Mouse (Mus musculus) MEL (cell line): Measurements from ENCODE around the gene Gm19668. TPM values are rescaled to one million over a fixed set of nuclear protein-coding genes. Genes with fewer than 3 reads are reported as not detected.

Experiments used
- DNase-seq: peaks from one replicate; pipeline ENCODE4 v3.0.0; 2011; ENCODE audit warnings: low read depth, low spot score
- H3K27ac ChIP-seq: 2 replicates; pipeline ENCODE4 v1.5.1; 2012; ENCODE audit warnings: low read depth, mild to moderate bottlenecking, control low read depth, low read length, moderate library complexity; ENCODE audit not compliant: control insufficient read depth
- H3K27me3 ChIP-seq, 2 experiments: fragments of 150-350 bp in 1 of 2; sonication (generic) in 1 of 2; 2 replicates each; pipeline ENCODE4 v1.6.1; 2012; ENCODE audit warnings: low read length in 2 of 2, mild to moderate bottlenecking in 2 of 2, improper control_type of control experiment in 1 of 2, moderate library complexity in 1 of 2; ENCODE audit not compliant: insufficient read depth in 2 of 2, control insufficient read depth in 1 of 2
- H3K36me3 ChIP-seq, 2 experiments: 2 replicates each; pipeline ENCODE4 v1.6.1; 2012 to 2014; ENCODE audit warnings: low read length in 2 of 2, improper control_type of control experiment in 1 of 2, inconsistent platforms in 1 of 2, mild to moderate bottlenecking in 1 of 2; ENCODE audit not compliant: insufficient read depth in 2 of 2, control insufficient read depth in 1 of 2
- H3K4me1 ChIP-seq, 2 experiments: fragments of 150-350 bp in 1 of 2; sonication (generic) in 1 of 2; 2 replicates each; pipeline ENCODE4 v1.6.1; 2012; ENCODE audit warnings: low read length in 2 of 2, improper control_type of control experiment in 1 of 2, mild to moderate bottlenecking in 1 of 2; ENCODE audit not compliant: insufficient read depth in 2 of 2, control insufficient read depth in 1 of 2
- H3K4me3 ChIP-seq, 2 experiments: fragments of 150-350 bp in 1 of 2; sonication (generic) in 1 of 2; 2 replicates each; pipeline ENCODE4 v1.5.1; 2012; ENCODE audit warnings: low read depth in 2 of 2, low read length in 2 of 2, mild to moderate bottlenecking in 2 of 2, moderate library complexity in 2 of 2, control low read depth in 1 of 2, improper control_type of control experiment in 1 of 2; ENCODE audit not compliant: control insufficient read depth in 1 of 2, insufficient read depth in 1 of 2
- H3K79me2 ChIP-seq: 2 replicates; pipeline ENCODE4 v1.6.1; 2012; ENCODE audit warnings: mild to moderate bottlenecking, low read length, moderate library complexity; ENCODE audit not compliant: control insufficient read depth, poor library complexity, insufficient read depth
- H3K9ac ChIP-seq: 2 replicates; pipeline ENCODE4 v1.6.1; 2012; ENCODE audit warnings: low read depth, mild to moderate bottlenecking, control low read depth, low read length, moderate library complexity; ENCODE audit not compliant: control insufficient read depth, poor library complexity, severe bottlenecking
- H3K9me3 ChIP-seq: fragments of 150-350 bp; sonication (generic); replicated peaks from 2 replicates; pipeline ENCODE4 v1.6.1; 2012; ENCODE audit warnings: mild to moderate bottlenecking, low read length, improper control_type of control experiment, moderate library complexity; ENCODE audit not compliant: insufficient read depth
- CHD2 ChIP-seq: IDR thresholded peaks from 2 replicates; pipeline ENCODE4 v1.6.1; 2011; ENCODE audit warnings: low read length, improper control_type of control experiment
- ELF1 ChIP-seq: IDR thresholded peaks from 2 replicates; pipeline ENCODE4 v1.6.1; 2014; ENCODE audit warnings: low read depth, mild to moderate bottlenecking, inconsistent platforms, low read length, improper control_type of control experiment, moderate library complexity
- EP300 ChIP-seq, 2 experiments: IDR thresholded peaks; 2 replicates each; pipeline ENCODE4 v1.6.1; 2011; ENCODE audit warnings: improper control_type of control experiment in 2 of 2, low read length in 2 of 2, low read depth in 1 of 2, mild to moderate bottlenecking in 1 of 2
- GATA1 ChIP-seq: IDR thresholded peaks from 2 replicates; pipeline ENCODE4 v1.6.1; 2011; ENCODE audit warnings: low read depth, low read length, improper control_type of control experiment
- HCFC1 ChIP-seq: IDR thresholded peaks from 2 replicates; pipeline ENCODE4 v1.6.1; 2012; ENCODE audit warnings: low read depth, mild to moderate bottlenecking, inconsistent platforms, low read length, improper control_type of control experiment, moderate library complexity
- JUND ChIP-seq: IDR thresholded peaks from 2 replicates; pipeline ENCODE4 v1.6.1; 2011; ENCODE audit warnings: low read depth, mild to moderate bottlenecking, improper control_type of control experiment, low read length
- MAX ChIP-seq: IDR thresholded peaks from 2 replicates; pipeline ENCODE4 v1.6.1; 2011; ENCODE audit warnings: low read length, improper control_type of control experiment
- POLR2AphosphoS5 ChIP-seq: IDR thresholded peaks from 2 replicates; pipeline ENCODE4 v1.6.1; 2012; ENCODE audit warnings: low read depth, borderline replicate concordance, mild to moderate bottlenecking, inconsistent platforms, low read length, moderate library complexity, mixed read lengths
- RAD21 ChIP-seq: IDR thresholded peaks from 2 replicates; pipeline ENCODE4 v1.6.1; 2011; ENCODE audit warnings: mild to moderate bottlenecking, low read depth, low read length, improper control_type of control experiment
- SIN3A ChIP-seq: IDR thresholded peaks from 2 replicates; pipeline ENCODE4 v1.6.1; 2012; ENCODE audit warnings: low read length, improper control_type of control experiment, inconsistent platforms
- SMC3 ChIP-seq: IDR thresholded peaks from 2 replicates; pipeline ENCODE4 v1.6.1; 2011; ENCODE audit warnings: low read depth, low read length, improper control_type of control experiment
- TAL1 ChIP-seq: IDR thresholded peaks from 2 replicates; pipeline ENCODE4 v1.6.1; 2012; ENCODE audit warnings: mild to moderate bottlenecking, inconsistent platforms, low read length, moderate library complexity, mixed read lengths
- TCF12 ChIP-seq: IDR thresholded peaks from 2 replicates; pipeline ENCODE4 v1.6.1; 2014; ENCODE audit warnings: low read depth, mild to moderate bottlenecking, inconsistent platforms, low read length, improper control_type of control experiment, moderate library complexity
- USF1 ChIP-seq: IDR thresholded peaks from 2 replicates; pipeline ENCODE4 v1.6.1; 2014; ENCODE audit warnings: low read depth, mild to moderate bottlenecking, inconsistent platforms, low read length, improper control_type of control experiment, moderate library complexity
- USF2 ChIP-seq, 2 experiments: IDR thresholded peaks; 2 replicates each; pipeline ENCODE4 v1.6.1; 2011 to 2012; ENCODE audit warnings: improper control_type of control experiment in 2 of 2, low read length in 2 of 2, borderline replicate concordance in 1 of 2, inconsistent platforms in 1 of 2, low read depth in 1 of 2, mild to moderate bottlenecking in 1 of 2; ENCODE audit not compliant: insufficient read depth in 1 of 2
- ZC3H11A ChIP-seq: IDR thresholded peaks from 2 replicates; pipeline ENCODE4 v1.6.1; 2012; ENCODE audit warnings: low read depth, mild to moderate bottlenecking, inconsistent platforms, low read length, improper control_type of control experiment
- ZKSCAN1 ChIP-seq: IDR thresholded peaks from 2 replicates; pipeline ENCODE4 v1.6.1; 2012; ENCODE audit warnings: low read depth, mild to moderate bottlenecking, inconsistent platforms, low read length, improper control_type of control experiment, moderate library complexity
- ZNF384 ChIP-seq: IDR thresholded peaks from 2 replicates; pipeline ENCODE4 v1.6.1; 2012; ENCODE audit warnings: low read depth, mild to moderate bottlenecking, inconsistent platforms, low read length, improper control_type of control experiment
- polyA plus RNA-seq, 2 experiments: library from polyadenylated mRNA; stranded (reverse) in 1 of 2; unstranded in 1 of 2; fragments of >175 nt in 1 of 2; fragments of >200 nt in 1 of 2; gene quantifications; 2 replicates each; pipeline versions ENCODE4 v1.2.1 to v1.2.4; 2012; ENCODE audit warnings: low replicate concordance in 2 of 2, low read depth in 1 of 2; ENCODE audit not compliant: insufficient read length in 2 of 2, insufficient read depth in 1 of 2, missing spikeins in 1 of 2
- total RNA-seq: library from RNA; depleted of rRNA; stranded (reverse); fragments of 300-350 nt; gene quantifications from 2 replicates; pipeline ENCODE4 v1.2.3, GENCODE M21; 2012

Gm19668 gene
- total and polyA plus RNA-seq, 3 experiments = not detected

DNA sequence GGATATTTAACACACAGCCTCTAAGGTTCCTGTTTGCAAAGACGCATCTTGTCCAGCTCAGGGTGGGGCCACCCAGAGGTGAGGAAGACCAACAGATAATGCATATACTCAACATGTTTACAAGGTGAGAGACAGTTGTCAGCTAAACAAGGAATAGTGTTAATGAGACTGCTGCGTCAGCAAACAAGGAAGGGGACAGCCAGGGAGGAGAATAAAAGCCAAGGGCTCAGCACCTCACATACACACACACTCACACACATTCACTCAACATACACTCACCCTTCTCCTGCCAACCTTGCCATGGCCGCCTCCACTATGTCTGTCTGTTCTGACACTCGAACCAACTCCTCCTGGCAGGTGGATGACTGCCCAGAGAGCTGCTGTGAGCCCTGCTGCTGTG, 15.4 kb upstream of the Gm19668 start, which contains the start of gene Gm2696:
Gene Gm2696 (plus strand): TSS at position 301 of the 400 bp plus-strand sequence.
- H3K36me3 ChIP-seq = no peaks in the 10 kb centered on the region
- H3K27me3 ChIP-seq = no peaks in the 10 kb centered on the region
- no peak for TF ChIP-seq TAL1
- no peak for TF ChIP-seq CHD2
- TF ChIP-seq HCFC1 = no peak
- TF ChIP-seq RAD21 = no peak
- TF ChIP-seq TCF12 = no peak
- no peak for TF ChIP-seq USF1
- TF ChIP-seq ZKSCAN1 = no peak
- no peak for TF ChIP-seq MAX
- no peak for TF ChIP-seq POLR2AphosphoS5
- TF ChIP-seq USF2 (IDR thresholded peaks at IDR 0.05; ENCODE audit: borderline replicate concordance in 1 of 2, insufficient read depth in 1 of 2, low read depth in 1 of 2, low read length in 2 of 2) = no peak
- no peak for TF ChIP-seq EP300 (IDR thresholded peaks at IDR 0.05; ENCODE audit: low read depth in 1 of 2, low read length in 2 of 2)
- TF ChIP-seq GATA1 = no peak
- TF ChIP-seq JUND = no peak
- TF ChIP-seq SMC3 = no peak
- no peak for TF ChIP-seq ELF1
- no peak for TF ChIP-seq SIN3A
- TF ChIP-seq ZNF384 = no peak
- H3K9ac ChIP-seq = no peak within 1 kb of the TSS
- H3K9me3 ChIP-seq = no peaks in the 10 kb centered on the region
- DNase-seq = no peak
- H3K79me2 ChIP-seq = no peaks in the 10 kb centered on the region
- H3K4me1 ChIP-seq = peaks cover 0 to 7% of the 10 kb centered on the region in 2 experiments; a peak in 2 of 4 replicates
- H3K4me3 ChIP-seq = no peak within 1 kb of the TSS
- H3K27ac ChIP-seq = no peak within 1 kb of the TSS

DNA sequence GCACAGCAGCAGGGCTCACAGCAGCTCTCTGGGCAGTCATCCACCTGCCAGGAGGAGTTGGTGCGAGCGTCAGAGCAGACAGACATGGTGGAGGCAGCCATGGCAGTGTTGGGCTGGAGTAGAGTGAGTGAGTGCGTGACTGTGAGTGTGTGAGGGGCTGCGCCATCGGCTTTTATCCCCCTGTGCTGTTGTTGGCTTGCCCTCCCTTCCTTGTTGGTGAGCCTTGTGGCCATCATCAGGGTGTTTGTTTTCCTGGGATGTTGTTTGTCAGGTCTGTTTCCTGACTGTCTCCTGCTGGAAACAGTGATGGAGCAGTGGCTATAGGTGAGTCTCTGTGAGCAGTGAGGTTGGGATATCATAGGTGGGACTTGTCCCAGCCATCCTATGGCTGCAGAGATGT, 12.8 kb upstream of the Gm19668 start, which contains the start of gene Gm9507:
Gene Gm9507 (minus strand): TSS at position 101 of the 400 bp plus-strand sequence.
- Histone ChIP-seq H3K9me3 (no peaks in the 10 kb centered on the region), H3K79me2 (no peaks in the 10 kb centered on the region), H3K4me1 (no peaks in the 10 kb centered on the region), H3K36me3 (no peaks in the 10 kb centered on the region), H3K27me3 (no peaks in the 10 kb centered on the region), H3K9ac (no peak within 1 kb of the TSS), H3K4me3 (no peak within 1 kb of the TSS), H3K27ac (no peak within 1 kb of the TSS)
- no peak for DNase-seq
- TF ChIP-seq ZC3H11A (no peak), SMC3 (no peak), USF1 (no peak), JUND (no peak)
- TF ChIP-seq, all 39 proteins: peak for 0
